Mouse (Mus musculus): ENCODE results near the gene C8g. TPM values are rescaled to one million over a fixed set of nuclear protein-coding genes. Genes with fewer than 3 reads are reported as not detected.

Gene C8g
- polyA plus RNA-seq, 1 experiment from 2014 or later: 3.7 TPM

GRCm38 (mm10) chr2:25465256-25465655, 36.3 kb downstream of the C8g start:
- 73% methylated on average over 2 of the region's 2 CpGs for WGBS (ENCODE audit: insufficient replicate concordance)
- H3K27me3 ChIP-seq (ENCODE audit: control insufficient read depth, insufficient read depth, low read length): no peaks in the 10 kb centered on the region
- H3K9ac ChIP-seq (ENCODE audit: low read depth, low read length): no peak overlapping the region
- ATAC-seq (replicated peaks; ENCODE audit: insufficient number of reproducible peaks, low FRiP score, low TSS enrichment): no peak
- no peaks in the 10 kb centered on the region for H3K9me3 ChIP-seq (replicated peaks; ENCODE audit: control insufficient read depth, low read length)
- no peak overlapping the region for H3K4me3 ChIP-seq (ENCODE audit: low read depth, low read length)
- no peak overlapping the region for H3K4me2 ChIP-seq
- no peaks in the 10 kb centered on the region for H3K36me3 ChIP-seq (ENCODE audit: control insufficient read depth, insufficient read depth, low read length)
- H3K4me1 ChIP-seq (ENCODE audit: control insufficient read depth, insufficient read depth, low read length): peaks cover 12% of the 10 kb centered on the region
- H3K27ac ChIP-seq (ENCODE audit: low read depth, low read length): no peak overlapping the region

GRCm38 (mm10) chr2:25463630-25464029, 37.9 kb downstream of the C8g start:
- H3K27ac ChIP-seq (ENCODE audit: low read depth, low read length): no peak overlapping the region
- H3K9me3 ChIP-seq (replicated peaks; ENCODE audit: control insufficient read depth, low read length): no peaks in the 10 kb centered on the region
- H3K36me3 ChIP-seq (ENCODE audit: control insufficient read depth, insufficient read depth, low read length): no peaks in the 10 kb centered on the region
- no peak overlapping the region for H3K4me2 ChIP-seq
- no peak overlapping the region for H3K4me3 ChIP-seq (ENCODE audit: low read depth, low read length)
- no peaks in the 10 kb centered on the region for H3K27me3 ChIP-seq (ENCODE audit: control insufficient read depth, insufficient read depth, low read length)
- H3K4me1 ChIP-seq (ENCODE audit: control insufficient read depth, insufficient read depth, low read length): peaks cover 16% of the 10 kb centered on the region
- 75% methylated on average over 3 of the region's 3 CpGs for WGBS (ENCODE audit: insufficient replicate concordance)
- ATAC-seq (replicated peaks; ENCODE audit: insufficient number of reproducible peaks, low FRiP score, low TSS enrichment): no peak
- H3K9ac ChIP-seq (ENCODE audit: low read depth, low read length): no peak overlapping the region

GRCm38 (mm10) chr2:25461407-25461806, 40.1 kb downstream of the C8g start:
- H3K27me3 ChIP-seq (ENCODE audit: control insufficient read depth, insufficient read depth, low read length): no peaks in the 10 kb centered on the region
- WGBS (ENCODE audit: insufficient replicate concordance): 23% methylated on average over 3 of the region's 3 CpGs
- H3K4me3 ChIP-seq (ENCODE audit: low read depth, low read length): peak overlapping the region; percentile 79
- H3K36me3 ChIP-seq (ENCODE audit: control insufficient read depth, insufficient read depth, low read length): no peaks in the 10 kb centered on the region
- H3K27ac ChIP-seq (ENCODE audit: low read depth, low read length): peak overlapping the region; percentile 88
- no peaks in the 10 kb centered on the region for H3K9me3 ChIP-seq (replicated peaks; ENCODE audit: control insufficient read depth, low read length)
- peaks cover 13% of the 10 kb centered on the region for H3K4me1 ChIP-seq (ENCODE audit: control insufficient read depth, insufficient read depth, low read length)
- peak overlapping the region; percentile 93 for H3K4me2 ChIP-seq
- no peak for ATAC-seq (replicated peaks; ENCODE audit: insufficient number of reproducible peaks, low FRiP score, low TSS enrichment)
- peak overlapping the region; percentile 83; the same call in 1 of the 2 replicates for H3K9ac ChIP-seq (ENCODE audit: low read depth, low read length)

- WGBS (ENCODE audit: insufficient replicate concordance): under 1% methylated on average over 48 of the region's 48 CpGs
- peak within 1 kb of the TSS; percentile 88 for H3K27ac ChIP-seq (ENCODE audit: low read depth, low read length)
- peak; percentile 85 for ATAC-seq (replicated peaks; ENCODE audit: insufficient number of reproducible peaks, low FRiP score, low TSS enrichment)
Measured at GRCm38 (mm10) chr2:25460551-25461309, 40.8 kb downstream of the C8g start, which contains the start of gene Paxx. Gene Paxx, minus strand, starts transcription at chr2:25461094.

GRCm38 (mm10) chr2:25460135-25460534, 41.4 kb downstream of the C8g start:
- H3K27ac ChIP-seq (ENCODE audit: low read depth, low read length): peak overlapping the region; percentile 88; the same call in 1 of the 2 replicates
- ATAC-seq (replicated peaks; ENCODE audit: insufficient number of reproducible peaks, low FRiP score, low TSS enrichment): no peak

More at GRCm38 (mm10) chr2:25460551-25461309, 40.8 kb downstream of the C8g start, which contains the start of gene Paxx:
- Histone ChIP-seq H3K9me3 (replicated peaks; ENCODE audit: control insufficient read depth, low read length) (no peaks in the 10 kb centered on the region), H3K9ac (ENCODE audit: low read depth, low read length) (peak within 1 kb of the TSS; percentile 83), H3K36me3 (ENCODE audit: control insufficient read depth, insufficient read depth, low read length) (no peaks in the 10 kb centered on the region), H3K4me3 (ENCODE audit: low read depth, low read length) (peak within 1 kb of the TSS; percentile 79), H3K4me2 (peak within 1 kb of the TSS; percentile 93), H3K4me1 (ENCODE audit: control insufficient read depth, insufficient read depth, low read length) (peaks cover 13% of the 10 kb centered on the region), H3K27me3 (ENCODE audit: control insufficient read depth, insufficient read depth, low read length) (no peaks in the 10 kb centered on the region)

GRCm38 (mm10) chr2:25458911-25459310, 42.6 kb downstream of the C8g start:
- ATAC-seq (replicated peaks; ENCODE audit: insufficient number of reproducible peaks, low FRiP score, low TSS enrichment): no peak
- WGBS (ENCODE audit: insufficient replicate concordance): 72% methylated on average over 5 of the region's 5 CpGs

More at GRCm38 (mm10) chr2:25460135-25460534, 41.4 kb downstream of the C8g start:
- Histone ChIP-seq H3K36me3 (ENCODE audit: control insufficient read depth, insufficient read depth, low read length) (no peaks in the 10 kb centered on the region), H3K4me1 (ENCODE audit: control insufficient read depth, insufficient read depth, low read length) (peaks cover 13% of the 10 kb centered on the region), H3K9ac (ENCODE audit: low read depth, low read length) (peak overlapping the region; percentile 83), H3K27me3 (ENCODE audit: control insufficient read depth, insufficient read depth, low read length) (no peaks in the 10 kb centered on the region), H3K4me2 (peak overlapping the region; percentile 93), H3K4me3 (ENCODE audit: low read depth, low read length) (peak overlapping the region; percentile 79), H3K9me3 (replicated peaks; ENCODE audit: control insufficient read depth, low read length) (no peaks in the 10 kb centered on the region)
- 32% methylated on average over 5 of the region's 5 CpGs for WGBS (ENCODE audit: insufficient replicate concordance)

GRCm38 (mm10) chr2:25457022-25457896, 44.3 kb downstream of the C8g start:
- Histone ChIP-seq H3K4me3 (ENCODE audit: low read depth, low read length) (no peak overlapping the region), H3K9me3 (replicated peaks; ENCODE audit: control insufficient read depth, low read length) (no peaks in the 10 kb centered on the region), H3K4me1 (ENCODE audit: control insufficient read depth, insufficient read depth, low read length) (peaks cover 13% of the 10 kb centered on the region), H3K9ac (ENCODE audit: low read depth, low read length) (no peak overlapping the region), H3K36me3 (ENCODE audit: control insufficient read depth, insufficient read depth, low read length) (no peaks in the 10 kb centered on the region), H3K4me2 (no peak overlapping the region), H3K27ac (ENCODE audit: low read depth, low read length) (no peak overlapping the region), H3K27me3 (ENCODE audit: control insufficient read depth, insufficient read depth, low read length) (no peaks in the 10 kb centered on the region)
- WGBS (ENCODE audit: insufficient replicate concordance): 76% methylated on average over 9 of the region's 9 CpGs
- no peak for ATAC-seq (replicated peaks; ENCODE audit: insufficient number of reproducible peaks, low FRiP score, low TSS enrichment)

More at GRCm38 (mm10) chr2:25458911-25459310, 42.6 kb downstream of the C8g start:
- H3K4me1 ChIP-seq (ENCODE audit: control insufficient read depth, insufficient read depth, low read length): peaks cover 13% of the 10 kb centered on the region
- H3K27me3 ChIP-seq (ENCODE audit: control insufficient read depth, insufficient read depth, low read length): no peaks in the 10 kb centered on the region
- H3K4me3 ChIP-seq (ENCODE audit: low read depth, low read length): no peak overlapping the region
- H3K36me3 ChIP-seq (ENCODE audit: control insufficient read depth, insufficient read depth, low read length): no peaks in the 10 kb centered on the region
- H3K27ac ChIP-seq (ENCODE audit: low read depth, low read length): no peak overlapping the region
- no peak overlapping the region for H3K4me2 ChIP-seq
- H3K9me3 ChIP-seq (replicated peaks; ENCODE audit: control insufficient read depth, low read length): no peaks in the 10 kb centered on the region
- no peak overlapping the region for H3K9ac ChIP-seq (ENCODE audit: low read depth, low read length)

- H3K4me3 ChIP-seq (ENCODE audit: low read depth, low read length): no peak within 1 kb of the TSS
- H3K9me3 ChIP-seq (replicated peaks; ENCODE audit: control insufficient read depth, low read length): no peaks in the 10 kb centered on the region
- H3K27me3 ChIP-seq (ENCODE audit: control insufficient read depth, insufficient read depth, low read length): no peaks in the 10 kb centered on the region
- H3K9ac ChIP-seq (ENCODE audit: low read depth, low read length): no peak within 1 kb of the TSS
- peaks cover 11% of the 10 kb centered on the region for H3K4me1 ChIP-seq (ENCODE audit: control insufficient read depth, insufficient read depth, low read length)
- H3K4me2 ChIP-seq: no peak within 1 kb of the TSS
- no peaks in the 10 kb centered on the region for H3K36me3 ChIP-seq (ENCODE audit: control insufficient read depth, insufficient read depth, low read length)
- ATAC-seq (replicated peaks; ENCODE audit: insufficient number of reproducible peaks, low FRiP score, low TSS enrichment): no peak
- H3K27ac ChIP-seq (ENCODE audit: low read depth, low read length): no peak within 1 kb of the TSS
- WGBS (ENCODE audit: insufficient replicate concordance): 35% methylated on average over 14 of the region's 14 CpGs
Measured at GRCm38 (mm10) chr2:25456205-25456953, 45.1 kb downstream of the C8g start, which contains the start of gene Clic3. Gene Clic3, plus strand, starts transcription at chr2:25456838.
